Mouse (Mus musculus): ENCODE measurements at regions not wholly inside any gene's neighbourhood (a gene's known extent, or its start where the extent isn't known, plus 50 kb on each side); places are given as distances from the start of the nearest gene placed in this dataset.

DNA sequence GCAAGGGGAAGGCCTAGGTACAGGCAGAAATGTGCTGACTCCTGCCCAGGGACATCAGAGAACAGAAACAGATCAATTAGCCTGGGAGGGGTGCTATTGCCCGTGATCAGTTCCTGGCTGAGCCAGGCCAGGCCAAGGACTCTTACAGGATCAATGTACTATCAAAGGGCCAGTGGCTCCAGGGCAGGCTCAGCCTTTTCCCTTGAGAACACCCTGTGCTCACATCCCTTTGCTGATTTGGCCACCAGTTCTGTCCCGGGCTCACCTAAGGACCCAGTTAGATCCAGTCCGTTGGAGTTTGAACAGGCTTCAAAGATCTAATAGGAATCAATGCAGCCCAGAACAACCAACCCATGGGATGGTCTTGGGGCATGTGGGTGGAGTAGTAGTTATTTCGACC lies 55.1 kb upstream of the Bcl6 start:
- TF ChIP-seq CTCF (IDR thresholded peaks at IDR 0.05; ENCODE audit: extremely low read depth, insufficient read depth, insufficient read length, insufficient replicate concordance) (no peak), POLR2A (IDR thresholded peaks at IDR 0.05; ENCODE audit: low read depth, low read length) (no peak)
- Histone ChIP-seq H3K27ac (ENCODE audit: insufficient read depth, low read length) (no peak overlapping the region), H3K36me3 (ENCODE audit: control insufficient read depth, insufficient read depth, low read length) (no peaks in the 10 kb centered on the region), H3K4me1 (ENCODE audit: control insufficient read depth, insufficient read depth, insufficient read length) (no peaks in the 10 kb centered on the region), H3K27me3 (ENCODE audit: control insufficient read depth, insufficient read depth, low read length) (no peaks in the 10 kb centered on the region), H3K4me3 (ENCODE audit: extremely low read depth, insufficient read depth, insufficient read length) (no peak overlapping the region)
- no peak for DNase-seq (ENCODE audit: low read depth in 1 of 2, low spot score in 2 of 2)
- WGBS: 89% methylated on average over 4 of the region's 4 CpGs

DNA sequence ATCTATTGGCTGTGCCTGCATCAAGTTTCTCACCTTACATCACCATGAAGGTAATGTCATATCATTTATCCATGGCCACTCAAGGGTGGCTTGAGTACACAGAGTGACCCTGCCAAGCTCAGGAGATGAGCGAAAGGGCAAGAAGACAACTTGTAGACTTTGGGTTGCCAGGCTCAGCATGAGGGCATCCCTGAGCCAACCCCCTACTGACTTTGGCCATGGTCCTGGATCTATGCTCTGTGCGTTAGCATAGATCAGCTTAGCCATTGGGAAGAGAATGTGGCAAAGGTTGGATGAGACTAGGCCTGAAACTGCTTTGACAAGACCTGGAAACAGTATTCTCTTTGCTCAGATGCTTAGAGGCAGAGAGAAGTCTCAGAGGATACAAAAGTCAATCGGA lies 54.3 kb upstream of the Bcl6 start:
- Histone ChIP-seq H3K4me1 (ENCODE audit: control insufficient read depth, insufficient read depth, insufficient read length) (no peaks in the 10 kb centered on the region), H3K36me3 (ENCODE audit: control insufficient read depth, insufficient read depth, low read length) (no peaks in the 10 kb centered on the region), H3K27ac (ENCODE audit: insufficient read depth, low read length) (no peak overlapping the region), H3K4me3 (ENCODE audit: extremely low read depth, insufficient read depth, insufficient read length) (no peak overlapping the region), H3K27me3 (ENCODE audit: control insufficient read depth, insufficient read depth, low read length) (no peaks in the 10 kb centered on the region)
- TF ChIP-seq CTCF (IDR thresholded peaks at IDR 0.05; ENCODE audit: extremely low read depth, insufficient read depth, insufficient read length, insufficient replicate concordance) (no peak), POLR2A (IDR thresholded peaks at IDR 0.05; ENCODE audit: low read depth, low read length) (no peak)
- WGBS: over 99% methylated on average over 3 of the region's 3 CpGs
- DNase-seq (ENCODE audit: low read depth in 1 of 2, low spot score in 2 of 2): no peak

DNA sequence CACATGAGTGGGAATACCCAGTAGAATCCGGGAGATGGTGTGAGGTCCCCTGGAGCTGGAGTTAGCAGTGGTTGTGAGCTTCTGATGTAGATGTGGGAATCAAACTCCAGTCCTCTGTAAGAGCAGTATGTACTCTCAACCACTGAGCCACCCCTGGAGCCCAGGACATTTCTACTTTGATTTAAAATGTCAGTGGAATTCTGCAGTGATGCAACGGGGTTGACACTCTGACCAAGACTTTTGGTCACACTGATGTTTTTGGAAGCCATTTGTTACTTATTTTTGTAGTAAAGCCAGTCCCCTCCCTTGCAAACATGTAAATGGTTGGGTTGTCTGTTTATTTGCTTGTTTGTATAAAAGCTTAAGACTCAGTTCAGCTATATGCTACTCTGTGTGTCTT lies 53.6 kb upstream of the Bcl6 start:
- no peak for DNase-seq (ENCODE audit: low read depth in 1 of 2, low spot score in 2 of 2)
- Histone ChIP-seq H3K36me3 (ENCODE audit: control insufficient read depth, insufficient read depth, low read length) (no peaks in the 10 kb centered on the region), H3K4me3 (ENCODE audit: extremely low read depth, insufficient read depth, insufficient read length) (no peak overlapping the region), H3K27me3 (ENCODE audit: control insufficient read depth, insufficient read depth, low read length) (no peaks in the 10 kb centered on the region), H3K4me1 (ENCODE audit: control insufficient read depth, insufficient read depth, insufficient read length) (no peaks in the 10 kb centered on the region), H3K27ac (ENCODE audit: insufficient read depth, low read length) (no peak overlapping the region)
- no peak for TF ChIP-seq CTCF (IDR thresholded peaks at IDR 0.05; ENCODE audit: extremely low read depth, insufficient read depth, insufficient read length, insufficient replicate concordance)
- TF ChIP-seq POLR2A (IDR thresholded peaks at IDR 0.05; ENCODE audit: low read depth, low read length): no peak
- 88% methylated on average over 2 of the region's 2 CpGs for WGBS

DNA sequence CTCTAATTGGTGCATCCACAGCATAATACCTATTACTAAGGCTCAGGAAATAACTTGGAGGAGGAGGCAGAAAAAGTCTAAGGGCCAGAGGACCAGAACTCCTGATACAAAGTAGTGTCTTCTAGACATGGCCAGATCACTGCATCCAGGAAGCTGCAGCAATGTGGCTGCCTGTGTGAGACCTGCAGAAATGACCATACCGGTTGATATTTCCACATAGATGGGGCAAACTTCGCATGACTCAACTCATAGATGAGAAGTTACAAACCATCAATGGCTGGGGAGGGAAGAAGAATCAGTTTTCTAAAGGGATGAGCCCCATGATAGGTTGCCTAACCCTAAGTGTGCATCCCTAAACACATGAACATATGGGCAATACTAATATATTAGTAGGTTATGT lies 52.8 kb upstream of the Bcl6 start:
- WGBS: 82% methylated on average over 2 of the region's 2 CpGs
- Histone ChIP-seq H3K27ac (ENCODE audit: insufficient read depth, low read length) (no peak overlapping the region), H3K27me3 (ENCODE audit: control insufficient read depth, insufficient read depth, low read length) (no peaks in the 10 kb centered on the region), H3K4me1 (ENCODE audit: control insufficient read depth, insufficient read depth, insufficient read length) (no peaks in the 10 kb centered on the region), H3K36me3 (ENCODE audit: control insufficient read depth, insufficient read depth, low read length) (no peaks in the 10 kb centered on the region), H3K4me3 (ENCODE audit: extremely low read depth, insufficient read depth, insufficient read length) (no peak overlapping the region)
- TF ChIP-seq POLR2A (IDR thresholded peaks at IDR 0.05; ENCODE audit: low read depth, low read length): no peak
- no peak for TF ChIP-seq CTCF (IDR thresholded peaks at IDR 0.05; ENCODE audit: extremely low read depth, insufficient read depth, insufficient read length, insufficient replicate concordance)
- no peak for DNase-seq (ENCODE audit: low read depth in 1 of 2, low spot score in 2 of 2)

DNA sequence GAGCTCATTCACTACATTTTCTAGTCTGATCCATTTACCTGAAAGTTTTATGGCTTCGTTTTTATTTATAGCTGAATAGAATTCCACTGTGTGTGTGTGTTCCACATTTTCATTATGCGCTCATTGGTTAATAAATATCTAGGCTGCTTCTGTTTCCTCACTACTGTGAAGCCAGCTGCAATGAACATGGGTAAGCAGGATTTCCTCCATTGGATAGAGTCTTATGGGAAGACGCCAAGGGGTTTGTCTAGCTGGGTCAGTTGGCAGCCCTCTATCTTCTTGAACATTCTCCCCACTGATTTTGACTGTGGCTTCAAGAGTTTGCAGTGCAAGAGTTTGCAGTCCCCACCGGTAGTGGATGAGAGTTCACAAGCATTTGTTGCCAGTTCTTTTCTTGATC lies 51.1 kb upstream of the Bcl6 start:
- H3K27me3 ChIP-seq (ENCODE audit: control insufficient read depth, insufficient read depth, low read length): no peaks in the 10 kb centered on the region
- H3K4me3 ChIP-seq (ENCODE audit: extremely low read depth, insufficient read depth, insufficient read length): no peak overlapping the region
- no peaks in the 10 kb centered on the region for H3K4me1 ChIP-seq (ENCODE audit: control insufficient read depth, insufficient read depth, insufficient read length)
- TF ChIP-seq CTCF (IDR thresholded peaks at IDR 0.05; ENCODE audit: extremely low read depth, insufficient read depth, insufficient read length, insufficient replicate concordance) (no peak), POLR2A (IDR thresholded peaks at IDR 0.05; ENCODE audit: low read depth, low read length) (no peak)
- 93% methylated on average over 4 of the region's 4 CpGs for WGBS
- DNase-seq (ENCODE audit: low read depth in 1 of 2, low spot score in 2 of 2): no peak
- H3K36me3 ChIP-seq (ENCODE audit: control insufficient read depth, insufficient read depth, low read length): no peaks in the 10 kb centered on the region
- no peak overlapping the region for H3K27ac ChIP-seq (ENCODE audit: insufficient read depth, low read length)

Data from spleen, adult 2 months (tissue).